ENCODE assay signal across 8 mouse cellular contexts in the genomic region with DNA sequence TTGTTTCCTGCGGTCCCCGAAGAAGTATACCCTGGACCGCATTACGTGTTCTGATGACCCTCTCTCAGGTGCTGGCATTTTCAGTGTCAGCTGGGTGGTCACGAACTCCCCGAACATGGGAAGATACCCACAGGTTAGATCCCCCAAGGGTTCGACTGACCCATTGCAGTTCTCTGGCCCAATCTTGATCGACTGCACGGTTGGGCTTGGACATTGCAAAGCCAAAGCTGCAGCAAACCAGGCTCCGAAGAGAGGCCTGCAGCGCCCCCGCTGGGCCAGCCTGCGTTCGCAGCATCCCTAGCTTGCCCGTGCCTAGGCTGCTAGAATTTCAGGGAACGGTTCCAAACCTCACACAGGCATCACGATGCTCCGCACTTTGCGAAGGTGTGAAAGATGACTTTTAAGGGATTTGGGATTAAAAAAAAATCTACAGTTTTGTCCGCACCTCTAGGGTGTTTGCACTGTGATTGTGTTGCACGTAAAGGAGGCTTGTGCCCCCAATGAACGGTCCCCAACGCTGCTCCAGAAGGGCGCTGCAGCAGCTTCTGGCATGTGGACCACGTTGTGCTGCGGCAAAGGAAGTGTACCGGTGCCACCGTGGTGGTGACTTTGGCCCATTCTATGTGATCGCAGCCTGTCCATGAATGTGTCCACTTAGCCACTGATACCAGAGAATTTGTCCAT. TPM values are rescaled to one million over a fixed set of nuclear protein-coding genes. Genes with fewer than 3 reads are reported as not detected.
DNase-seq lines count a peak whose midpoint lies in the region; ATAC-seq and TF ChIP-seq lines count a peak whose summit lies in the region.

No protein-coding gene starts in this region.

- peaks cover 3% of the 10 kb centered on the region; the same call in 1 of the 2 replicates for H3K36me3 ChIP-seq in kidney, embryonic 14.5 days (ENCODE audit: control insufficient read depth, insufficient read depth, low read length)
- H3K36me3 ChIP-seq in limb, embryonic 15.5 days = peaks cover 5% of the 10 kb centered on the region; the same call in 1 of the 2 replicates
- no peaks in the 10 kb centered on the region for H3K36me3 ChIP-seq in midbrain, postnatal 0 days (ENCODE audit: insufficient read depth, low read length)

- no peaks in the 10 kb centered on the region for H3K4me1 ChIP-seq in embryonic fibroblast, embryonic 13.5 days (ENCODE audit: control insufficient read depth, insufficient read depth, low read length)
- H3K4me1 ChIP-seq in kidney, embryonic 14.5 days (ENCODE audit: control insufficient read depth, insufficient read depth, low read length) = 0 out of 2 replicates have a peak, but pooled peaks cover 15% of the 10 kb centered on the region
- H3K4me1 ChIP-seq in limb, embryonic 15.5 days = peaks cover 22% of the 10 kb centered on the region
- no peaks in the 10 kb centered on the region; the same call in 1 of the 2 replicates for H3K4me1 ChIP-seq in midbrain, postnatal 0 days (ENCODE audit: insufficient read depth, low read length)

- WGBS in kidney, embryonic 14.5 days = 52% methylated on average over 29 of the region's 29 CpGs
- WGBS in limb, embryonic 15.5 days = 45% methylated on average over 29 of the region's 29 CpGs
- WGBS in midbrain, postnatal 0 days = 52% methylated on average over 29 of the region's 29 CpGs

- no peak overlapping the region for H3K4me3 ChIP-seq in embryonic fibroblast, embryonic 13.5 days (ENCODE audit: insufficient read depth, low read length)
- H3K4me3 ChIP-seq in kidney, embryonic 14.5 days (ENCODE audit: low read length) = peak overlapping the region; percentile 57
- H3K4me3 ChIP-seq in limb, embryonic 15.5 days = peak overlapping the region; percentile 56
- peak overlapping the region; percentile 57 for H3K4me3 ChIP-seq in midbrain, postnatal 0 days (ENCODE audit: low read depth, low read length)

- DNase-seq in thymus, postnatal 14 days = peak; percentile 15
- DNase-seq in thymus, postnatal 36 days = no peak
- DNase-seq in heart, adult 9 months (ENCODE audit: low spot score in 2 of 2) = peak; percentile 42 to 57
- peak; percentile 92 for DNase-seq in midbrain, postnatal 0 days (ENCODE audit: low spot score)
- DNase-seq in telencephalon, adult 2 months (ENCODE audit: low read depth, low spot score) = peak; percentile 78

- peak; percentile 74 for ATAC-seq in kidney, embryonic 14.5 days (ENCODE audit: low FRiP score, low TSS enrichment)
- peak; percentile 68 for ATAC-seq in limb, embryonic 15.5 days (ENCODE audit: insufficient number of reproducible peaks, low FRiP score, low TSS enrichment, low read depth)
- ATAC-seq in midbrain, postnatal 0 days (ENCODE audit: low FRiP score) = peak; percentile 67; the same call in 1 of the 2 replicates

- H3K27ac ChIP-seq in embryonic fibroblast, embryonic 13.5 days (ENCODE audit: insufficient read depth, low read length) = no peak overlapping the region; the same call in 1 of the 2 replicates
- peak overlapping the region; percentile 94; the same call in 1 of the 2 replicates for H3K27ac ChIP-seq in kidney, embryonic 14.5 days (ENCODE audit: low read depth, low read length)
- H3K27ac ChIP-seq in limb, embryonic 15.5 days = peak overlapping the region; percentile 86
- H3K27ac ChIP-seq in midbrain, postnatal 0 days (ENCODE audit: low read depth, low read length) = peak overlapping the region; percentile 87

- peaks cover 57% of the 10 kb centered on the region for H3K9me3 ChIP-seq in kidney, embryonic 14.5 days (ENCODE audit: control insufficient read depth, low read length)
- H3K9me3 ChIP-seq in limb, embryonic 15.5 days = peaks cover 12% of the 10 kb centered on the region
- H3K9me3 ChIP-seq in midbrain, postnatal 0 days (ENCODE audit: low read length) = peaks cover 12% of the 10 kb centered on the region; the same call in 1 of the 2 replicates

- TF ChIP-seq POLR2A in embryonic fibroblast, embryonic 13.5 days (IDR thresholded peaks at IDR 0.05; ENCODE audit: low read depth, low read length) = 0 out of 2 replicates have a peak, but pooled peaks have one; percentile 20

- H3K9ac ChIP-seq in kidney, embryonic 14.5 days (ENCODE audit: low read depth, low read length) = peak overlapping the region; percentile 18; the same call in 1 of the 2 replicates
- H3K9ac ChIP-seq in limb, embryonic 15.5 days = no peak overlapping the region
- H3K9ac ChIP-seq in midbrain, postnatal 0 days (replicated peaks; ENCODE audit: low read length, poor library complexity, severe bottlenecking) = peak overlapping the region; percentile 82

- no peaks in the 10 kb centered on the region for H3K27me3 ChIP-seq in kidney, embryonic 14.5 days (ENCODE audit: control insufficient read depth, insufficient read depth, low read length)
- H3K27me3 ChIP-seq in limb, embryonic 15.5 days = no peaks in the 10 kb centered on the region
- no peaks in the 10 kb centered on the region for H3K27me3 ChIP-seq in midbrain, postnatal 0 days (ENCODE audit: insufficient read depth, low read length)

- H3K4me2 ChIP-seq in kidney, embryonic 14.5 days (replicated peaks; ENCODE audit: low read depth, low read length) = peak overlapping the region; percentile 54
- peak overlapping the region; percentile 52 for H3K4me2 ChIP-seq in limb, embryonic 15.5 days
- H3K4me2 ChIP-seq in midbrain, postnatal 0 days (ENCODE audit: low read depth, low read length, poor library complexity, severe bottlenecking) = peak overlapping the region; percentile 53

- peak; percentile 60; the same call in 1 of the 2 replicates for TF ChIP-seq CTCF in embryonic fibroblast, embryonic 13.5 days (IDR thresholded peaks at IDR 0.05; ENCODE audit: borderline replicate concordance, insufficient read depth, low read length)
- peak; percentile 77 for TF ChIP-seq CTCF in midbrain, postnatal 0 days (IDR thresholded peaks at IDR 0.05)

RNA-seq across cellular contexts. Expression of gene Mest, which starts 13.7 kb away (rescaled TPM):
- polyA plus RNA-seq in embryonic fibroblast, embryonic 13.5 days (2011; ENCODE audit: insufficient read length, low read depth, missing spikeins) = 44.3 and 540 TPM in 2 replicates
- polyA plus RNA-seq in kidney, embryonic 14.5 days (2014; fragmentation: Nextera tagmentation; extraction: Ambion mirVana) = 2,297 and 2,617 TPM in 2 replicates
- 1,721 and 1,971 TPM in 2 replicates for polyA plus RNA-seq in limb, embryonic 15.5 days (2015; fragmentation: Nextera tagmentation; extraction: Ambion mirVana)
- 323 and 367 TPM in 2 replicates for total RNA-seq in midbrain, postnatal 0 days (2014; rRNA removed)
- polyA plus RNA-seq in midbrain, postnatal 0 days (2015; fragmentation: Nextera tagmentation; extraction: Ambion mirVana) = 109 and 165 TPM in 2 replicates

RNA-seq across cellular contexts. Expression of gene Cep41, which starts 43.5 kb away (rescaled TPM):
- polyA plus RNA-seq in embryonic fibroblast, embryonic 13.5 days (2011; ENCODE audit: insufficient read length, low read depth, missing spikeins) = 8.7 and 14.9 TPM in 2 replicates
- 31.2 and 31.8 TPM in 2 replicates for polyA plus RNA-seq in kidney, embryonic 14.5 days (2014; fragmentation: Nextera tagmentation; extraction: Ambion mirVana)
- polyA plus RNA-seq in limb, embryonic 15.5 days (2015; fragmentation: Nextera tagmentation; extraction: Ambion mirVana) = 28.6 and 46.4 TPM in 2 replicates
- 8.1 and 15.7 TPM in 2 replicates for total RNA-seq in midbrain, postnatal 0 days (2014; rRNA removed)
- polyA plus RNA-seq in midbrain, postnatal 0 days (2015; fragmentation: Nextera tagmentation; extraction: Ambion mirVana) = 8.3 and 9.5 TPM in 2 replicates

Comparison
In these comparisons a context has a peak if more than half of its experiments do, and no peak if none do; other contexts are left out.
1. DNase-seq: peak in thymus, postnatal 14 days (single experiment), heart, adult 9 months (2 of 2), midbrain, postnatal 0 days (single experiment) and telencephalon, adult 2 months (single experiment); none in thymus, postnatal 36 days (0 of 2).
2. Peak in every context shown above with its lines, with median percentiles within 50 percentile points of each other: ATAC-seq and H3K4me2 ChIP-seq.